Mouse (Mus musculus) gastrocnemius, postnatal 36 days (tissue): ENCODE measurements around the gene Jade1. TPM values are rescaled to one million over a fixed set of nuclear protein-coding genes. Genes with fewer than 3 reads are reported as not detected.

ENCODE experiments used
- DNase-seq, 2 experiments: peaks; one replicate each; pipeline ENCODE4 v3.0.0; 2022
- intact Hi-C: fragments of 180-260 bp; cut with DNase I; formaldehyde crosslinking; loops from one replicate; pipeline ENCODE4 v1.15.1; 2025
- total RNA-seq, 2 experiments: library from RNA; stranded (reverse); gene quantifications; 2 replicates each; pipeline ENCODE4 v1.2.3; 2021

Gene Jade1
- total RNA-seq, 2 experiments from 2014 or later, result 21.3 to 25.4 TPM

- intact Hi-C loops, result no loop called here
- no peak for DNase-seq
Measured at GRCm38 (mm10) chr3:41544451-41544850, 11.1 kb upstream of the Jade1 start.

GRCm38 (mm10) chr3:41547289-41547688 lies 8.2 kb upstream of the Jade1 start:
- DNase-seq, result no peak
- intact Hi-C loops, result no loop called here

GRCm38 (mm10) chr3:41548238-41548637 lies 7.3 kb upstream of the Jade1 start:
- DNase-seq, result no peak
- intact Hi-C loops, result no loop called here

- no peak for DNase-seq
- intact Hi-C loops, result no loop called here
Measured at GRCm38 (mm10) chr3:41551671-41552070, 3.9 kb upstream of the Jade1 start.

DNA sequence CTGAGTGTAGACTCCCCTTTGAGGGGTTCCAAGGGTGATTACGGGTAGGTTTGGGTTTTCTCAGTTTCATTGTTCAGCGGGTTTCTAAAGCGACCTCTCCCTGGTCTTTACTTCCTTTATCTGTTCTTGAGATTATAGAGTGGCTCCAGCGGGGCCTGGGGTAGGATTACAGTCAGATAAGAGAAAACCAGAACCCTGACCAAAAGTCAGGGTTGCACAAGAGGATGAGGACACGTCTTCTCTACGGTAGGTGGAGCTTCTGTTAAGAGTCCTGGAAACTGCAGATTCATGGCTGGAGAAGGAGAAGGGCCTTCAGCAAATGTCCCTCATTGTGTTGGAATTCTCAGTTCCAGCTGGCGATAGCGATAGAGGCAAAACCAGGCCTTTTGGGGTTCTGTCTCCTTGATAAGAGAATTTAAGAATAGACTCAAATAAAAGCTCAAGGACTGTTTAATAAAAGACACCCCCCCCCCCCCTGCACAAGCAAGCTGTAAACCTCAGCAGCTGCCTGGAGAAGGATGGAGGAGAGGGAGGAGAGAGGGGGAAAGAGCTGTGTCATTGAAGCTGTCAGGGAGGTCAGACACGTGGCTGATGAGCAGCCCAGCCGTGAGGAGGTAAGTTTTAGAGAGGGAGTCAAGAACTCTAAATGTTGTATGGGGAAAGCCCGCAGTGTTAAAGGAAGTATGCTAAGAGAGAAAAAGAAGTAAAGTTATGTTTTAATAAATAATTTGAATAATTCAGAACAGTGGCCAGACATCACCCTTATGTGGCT lies 2.6 kb upstream of the Jade1 start:
- intact Hi-C loops, result no loop called here
- DNase-seq, result no peak

DNA sequence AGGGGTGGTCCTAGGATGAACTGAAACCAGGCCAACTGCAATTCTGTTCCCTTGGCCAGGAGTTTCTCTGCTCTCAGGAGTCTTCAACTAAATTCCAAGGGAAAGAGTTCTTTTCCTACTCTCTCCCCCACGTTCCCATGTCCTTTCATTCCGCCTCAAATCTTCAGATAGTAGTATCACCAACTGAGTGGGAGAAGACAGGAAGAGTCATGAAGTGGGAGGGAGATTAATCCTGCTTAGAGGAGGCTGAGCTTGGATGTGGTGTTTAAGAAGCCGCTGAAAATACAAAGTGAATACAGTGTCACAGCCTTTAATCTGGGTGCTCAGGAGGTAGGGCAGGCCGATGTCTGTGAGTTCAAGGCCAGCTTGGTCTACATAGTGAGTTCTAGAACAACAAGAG lies 1.9 kb upstream of the Jade1 start:
- DNase-seq, result no peak
- intact Hi-C loops, result no loop called here

- DNase-seq, result no peak
- intact Hi-C loops, result no loop called here
Measured at GRCm38 (mm10) chr3:41554480-41555475, 753 bp upstream of the Jade1 start.

GRCm38 (mm10) chr3:41556451-41557266 lies 1.1 kb downstream of the Jade1 start:
- DNase-seq, result no peak

GRCm38 (mm10) chr3:41557267-41557995 lies 1.9 kb downstream of the Jade1 start:
- intact Hi-C loops, result no loop called here
- no peak for DNase-seq

More at GRCm38 (mm10) chr3:41556451-41557266, 1.1 kb downstream of the Jade1 start:
- intact Hi-C loops, result no loop called here

- intact Hi-C loops, result loop anchor here (10.0 kb wide), 3 partner anchors 196 to 376 kb away; no protein-coding TSS in a partner anchor
Measured at GRCm38 (mm10) chr3:41560489-41560888, 5.0 kb downstream of the Jade1 start.

GRCm38 (mm10) chr3:41561787-41562186 lies 6.3 kb downstream of the Jade1 start:
- intact Hi-C loops, result loop anchor here (10.0 kb wide), 3 partner anchors 197 to 377 kb away; no protein-coding TSS in a partner anchor

More at GRCm38 (mm10) chr3:41560489-41560888, 5.0 kb downstream of the Jade1 start:
- DNase-seq, result no peak

DNA sequence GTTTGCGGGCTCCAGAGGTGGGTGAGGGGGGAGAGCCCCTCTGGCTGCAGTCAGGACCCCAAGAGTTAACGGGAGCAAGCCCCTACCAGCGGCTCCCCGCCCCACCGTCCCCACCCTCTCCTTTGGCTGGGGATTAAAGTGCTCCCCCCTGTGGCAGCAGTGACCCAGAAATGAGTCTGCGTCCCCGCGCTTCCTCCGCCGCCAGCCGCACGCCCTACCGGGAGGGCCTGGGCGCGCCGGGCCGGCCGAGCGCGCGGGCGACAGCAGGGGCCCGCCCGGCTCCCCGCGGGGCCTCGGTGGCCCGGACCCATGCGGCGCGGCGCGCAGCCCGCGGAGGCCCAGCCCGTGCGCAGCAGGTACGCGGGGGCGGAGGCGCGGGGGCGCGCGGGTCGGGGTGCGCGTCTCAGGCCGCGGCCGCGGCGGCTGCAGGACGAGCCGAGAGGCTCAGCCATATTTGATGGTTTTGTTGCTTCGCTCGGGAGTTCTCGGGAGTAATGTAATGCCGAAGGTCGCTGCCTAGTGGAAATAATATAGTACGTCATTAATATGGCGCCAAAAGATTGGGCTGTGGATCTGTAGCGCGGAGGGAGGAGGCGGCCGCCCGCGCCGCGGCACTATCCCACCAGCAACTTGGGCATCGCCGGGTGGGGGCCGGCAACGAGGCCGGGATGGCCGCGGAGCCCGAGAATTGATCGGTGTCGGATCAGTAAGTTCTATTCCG lies 7.8 kb downstream of the Jade1 start:
- peak; percentile 66 to 71 for DNase-seq
- intact Hi-C loops, result loop anchor here (10.0 kb wide), 3 partner anchors 199 to 379 kb away; no protein-coding TSS in a partner anchor

More at GRCm38 (mm10) chr3:41561787-41562186, 6.3 kb downstream of the Jade1 start:
- DNase-seq, result no peak

- DNase-seq, result no peak
- intact Hi-C loops, result loop anchor here (10.0 kb wide), 3 partner anchors 199 to 379 kb away; no protein-coding TSS in a partner anchor
Measured at GRCm38 (mm10) chr3:41563997-41564396, 8.5 kb downstream of the Jade1 start.

- intact Hi-C loops, result loop anchor here (5.0 to 10.0 kb wide), 4 partner anchors 38 to 380 kb away; no protein-coding TSS in a partner anchor
Measured at GRCm38 (mm10) chr3:41564471-41565213, 9.1 kb downstream of the Jade1 start.

GRCm38 (mm10) chr3:41565410-41565823 lies 9.9 kb downstream of the Jade1 start:
- DNase-seq, result peak; percentile 80 to 83
- intact Hi-C loops, result loop anchor here (5.0 to 10.0 kb wide), 4 partner anchors 37 to 381 kb away; no protein-coding TSS in a partner anchor

More at GRCm38 (mm10) chr3:41564471-41565213, 9.1 kb downstream of the Jade1 start:
- peak; percentile 55 to 62 for DNase-seq

DNA sequence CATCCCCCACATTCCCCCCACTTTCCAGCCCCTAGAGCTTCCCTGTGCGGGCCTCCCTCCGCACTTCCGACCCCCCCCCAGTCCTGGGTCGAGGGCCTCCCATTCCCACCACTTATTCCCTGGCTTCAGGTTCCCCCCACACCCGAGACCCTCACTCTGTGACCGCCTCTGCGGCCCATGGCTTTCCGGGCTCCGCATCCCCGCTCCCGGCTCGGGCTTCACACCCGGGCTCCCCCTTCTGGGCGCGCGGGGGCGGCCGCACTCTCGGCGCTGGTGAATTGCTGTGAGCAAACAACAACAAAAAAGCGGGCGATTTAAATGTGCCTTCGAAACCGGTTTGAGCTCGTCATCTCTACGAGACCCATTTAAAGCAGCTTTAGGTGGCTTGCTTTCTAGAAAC lies 10.4 kb downstream of the Jade1 start:
- DNase-seq, result peak; percentile 73 to 80
- intact Hi-C loops, result loop anchor here (5.0 to 10.0 kb wide), 4 partner anchors 36 to 381 kb away; no protein-coding TSS in a partner anchor

- intact Hi-C loops, result loop anchor here (5.0 to 10.0 kb wide), 4 partner anchors 32 to 385 kb away; no protein-coding TSS in a partner anchor
- DNase-seq, result no peak
Measured at GRCm38 (mm10) chr3:41569943-41570342, 14.4 kb downstream of the Jade1 start.
